Mouse (Mus musculus): Measurements from ENCODE around the gene Myo9b. TPM values are rescaled to one million over a fixed set of nuclear protein-coding genes. Genes with fewer than 3 reads are reported as not detected.
A peak's percentile ranks its signal among the peaks of the same experiment; 100 is the strongest.

Myo9b gene
- 8.6 and 12.8 TPM in 2 replicates for total RNA-seq (2014; rRNA removed)
- polyA plus RNA-seq (2012; rRNA removed): 6.6 and 7.6 TPM in 2 replicates

DNA sequence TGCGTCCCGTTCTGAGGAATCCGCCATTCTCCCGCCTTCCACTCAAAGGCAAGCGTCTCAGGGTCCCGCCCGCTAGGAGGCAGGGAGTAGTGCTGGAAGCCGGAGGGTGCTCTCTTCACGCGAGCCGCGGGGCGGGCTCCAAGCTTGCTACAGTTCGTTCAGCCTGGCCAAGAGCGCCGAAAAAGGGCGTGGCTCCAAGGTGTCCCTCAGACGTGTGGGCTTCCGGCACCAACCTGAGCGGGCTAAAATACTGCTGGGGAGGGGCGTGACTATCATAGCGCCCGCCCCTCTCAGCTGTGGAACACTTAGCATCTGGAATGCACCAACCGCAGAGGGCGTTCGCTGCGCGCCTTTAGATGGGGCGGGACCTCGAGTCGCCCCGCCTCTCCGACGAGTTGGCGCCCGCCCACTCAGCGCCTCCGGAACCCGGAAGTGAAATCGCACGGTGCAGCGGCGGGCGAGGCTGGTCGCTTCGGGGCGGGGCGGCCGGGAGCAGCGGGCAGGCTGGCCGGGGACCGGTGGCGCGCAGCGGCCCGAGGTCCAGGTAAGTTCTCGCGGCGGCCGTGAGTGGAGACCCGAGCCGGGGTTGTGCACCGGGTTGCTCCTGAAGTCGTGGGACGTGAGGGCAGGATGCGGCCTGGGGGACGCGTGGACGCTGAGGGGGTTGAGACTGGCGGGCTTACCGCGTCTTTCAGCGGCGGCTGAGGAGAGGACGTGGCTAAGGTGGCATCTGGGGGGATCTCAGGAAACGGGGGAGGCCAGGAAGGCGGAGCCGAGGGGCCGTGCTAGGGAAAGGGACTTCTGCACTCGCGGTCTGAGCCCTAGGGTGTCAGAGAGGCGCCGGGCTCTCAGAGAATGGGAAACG is at the start of gene Myo9b, which contains the start of gene Haus8:
Gene Myo9b (plus strand): TSS at position 429 of the 865 bp plus-strand sequence.
Gene Haus8 (minus strand): TSS at position 649 of the 865 bp plus-strand sequence.
- peak within 1 kb of the TSS; percentile 67 for H3K27ac ChIP-seq (replicated peaks; ENCODE audit: insufficient read depth, low read depth, low read length)
- peaks cover 32% of the 10 kb centered on the region; the same call in 1 of the 2 replicates for H3K79me2 ChIP-seq (ENCODE audit: control insufficient read depth, insufficient read depth, low read length)
- TF ChIP-seq POLR2A (IDR thresholded peaks at IDR 0.05; ENCODE audit: extremely low read depth, insufficient read depth, low read length) (peak; percentile 58; the same call in 1 of the 2 replicates), CTCF (IDR thresholded peaks at IDR 0.05; ENCODE audit: low read depth, low read length) (peak; percentile 75)
- no peaks in the 10 kb centered on the region for H3K27me3 ChIP-seq (ENCODE audit: control insufficient read depth, insufficient read depth, low read length)
- peak within 1 kb of the TSS; percentile 92 for H3K9ac ChIP-seq (ENCODE audit: low read depth, low read length)
- peak within 1 kb of the TSS; percentile 89 for H3K4me3 ChIP-seq (ENCODE audit: insufficient read depth, low read depth, low read length)
- H3K4me1 ChIP-seq (ENCODE audit: control insufficient read depth, insufficient read depth, low read length): peaks cover 5% of the 10 kb centered on the region; the same call in 1 of the 2 replicates
- no peaks in the 10 kb centered on the region for H3K36me3 ChIP-seq (ENCODE audit: control insufficient read depth, insufficient read depth, low read length)
- peak; percentile 96 for DNase-seq (ENCODE audit: extremely low read depth, low read depth, low spot score)
- under 1% methylated on average over 83 of the region's 84 CpGs for WGBS

DNA sequence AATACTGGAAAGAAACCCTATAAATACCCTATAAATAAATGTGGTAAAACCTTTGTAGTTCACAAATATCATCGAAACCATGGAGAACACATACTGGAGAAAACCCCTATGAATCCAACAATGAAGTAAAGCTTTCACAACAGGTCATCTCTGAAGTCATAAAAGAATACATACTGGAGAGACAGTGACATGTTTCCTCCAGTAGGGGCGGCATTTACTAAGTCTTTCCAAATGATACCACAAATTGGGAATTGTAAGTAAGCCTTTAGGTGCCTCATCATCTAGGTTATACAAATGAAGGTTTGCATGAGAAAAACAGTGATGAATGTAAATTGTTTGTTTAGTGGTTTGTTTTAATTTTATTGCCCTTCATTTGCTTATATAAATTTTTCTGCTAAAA is 48.0 kb upstream of the Myo9b start:
- Histone ChIP-seq H3K4me3 (ENCODE audit: insufficient read depth, low read depth, low read length) (no peak overlapping the region), H3K36me3 (ENCODE audit: control insufficient read depth, insufficient read depth, low read length) (no peaks in the 10 kb centered on the region), H3K79me2 (ENCODE audit: control insufficient read depth, insufficient read depth, low read length) (no peaks in the 10 kb centered on the region), H3K27me3 (ENCODE audit: control insufficient read depth, insufficient read depth, low read length) (no peaks in the 10 kb centered on the region), H3K9ac (ENCODE audit: low read depth, low read length) (no peak overlapping the region), H3K27ac (replicated peaks; ENCODE audit: insufficient read depth, low read depth, low read length) (no peak overlapping the region), H3K4me1 (ENCODE audit: control insufficient read depth, insufficient read depth, low read length) (no peaks in the 10 kb centered on the region)
- 0 out of 2 replicates have a peak, but pooled peaks have one; percentile 2 for TF ChIP-seq CTCF (IDR thresholded peaks at IDR 0.05; ENCODE audit: low read depth, low read length)
- no peak for TF ChIP-seq POLR2A (IDR thresholded peaks at IDR 0.05; ENCODE audit: extremely low read depth, insufficient read depth, low read length)
- 50% methylated on average over 2 of the region's 2 CpGs for WGBS
- peak; percentile 54 for DNase-seq (ENCODE audit: extremely low read depth, low read depth, low spot score)

DNA sequence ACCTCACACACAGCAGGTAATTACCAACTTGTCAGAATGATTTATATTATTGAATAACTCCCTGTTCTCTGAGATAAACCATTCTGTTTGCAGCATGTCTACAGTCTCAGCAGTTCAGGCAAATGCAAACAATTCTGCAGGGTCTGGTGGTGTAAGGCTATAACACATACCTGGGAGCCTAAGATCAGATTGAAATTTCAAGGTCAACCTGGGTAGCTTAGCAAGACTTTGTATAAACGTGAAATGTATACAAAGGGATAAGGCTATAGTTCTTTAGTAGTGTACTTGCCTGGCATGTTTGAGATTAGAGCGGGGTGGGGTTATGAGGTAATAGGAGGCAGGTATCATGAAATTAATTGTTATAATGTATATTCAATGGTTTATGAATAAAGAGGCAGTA is 29.8 kb upstream of the Myo9b start:
- H3K27me3 ChIP-seq (ENCODE audit: control insufficient read depth, insufficient read depth, low read length): no peaks in the 10 kb centered on the region
- no peak overlapping the region for H3K27ac ChIP-seq (replicated peaks; ENCODE audit: insufficient read depth, low read depth, low read length)
- H3K36me3 ChIP-seq (ENCODE audit: control insufficient read depth, insufficient read depth, low read length): no peaks in the 10 kb centered on the region
- no peak overlapping the region for H3K4me3 ChIP-seq (ENCODE audit: insufficient read depth, low read depth, low read length)
- no peak overlapping the region for H3K9ac ChIP-seq (ENCODE audit: low read depth, low read length)
- no peak for TF ChIP-seq CTCF (IDR thresholded peaks at IDR 0.05; ENCODE audit: low read depth, low read length)
- H3K79me2 ChIP-seq (ENCODE audit: control insufficient read depth, insufficient read depth, low read length): no peaks in the 10 kb centered on the region
- WGBS: 71% methylated on average over 2 of the region's 2 CpGs
- H3K4me1 ChIP-seq (ENCODE audit: control insufficient read depth, insufficient read depth, low read length): no peaks in the 10 kb centered on the region
- DNase-seq (ENCODE audit: extremely low read depth, low read depth, low spot score): no peak

DNA sequence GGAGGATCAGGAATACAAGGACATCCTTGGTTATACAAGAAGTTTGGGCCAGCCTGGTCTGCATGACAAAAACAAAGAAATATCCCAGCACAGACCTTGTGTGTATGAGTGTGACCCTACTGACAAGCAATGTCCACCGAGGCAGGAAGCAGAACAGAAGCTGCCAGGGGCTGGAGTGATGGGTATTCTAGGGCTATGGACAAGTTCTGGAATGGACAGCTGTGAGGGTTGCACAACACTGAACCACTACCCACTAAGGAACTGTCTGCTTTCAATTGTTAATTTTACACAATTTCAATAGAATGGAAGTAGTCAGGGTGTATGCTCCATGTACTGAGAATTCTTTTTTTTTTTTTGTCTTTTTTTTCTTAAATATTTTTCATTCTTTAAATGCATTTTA is 24.3 kb upstream of the Myo9b start:
- Histone ChIP-seq H3K4me3 (ENCODE audit: insufficient read depth, low read depth, low read length) (no peak overlapping the region), H3K9ac (ENCODE audit: low read depth, low read length) (no peak overlapping the region), H3K27me3 (ENCODE audit: control insufficient read depth, insufficient read depth, low read length) (no peaks in the 10 kb centered on the region), H3K27ac (replicated peaks; ENCODE audit: insufficient read depth, low read depth, low read length) (no peak overlapping the region), H3K36me3 (ENCODE audit: control insufficient read depth, insufficient read depth, low read length) (no peaks in the 10 kb centered on the region), H3K4me1 (ENCODE audit: control insufficient read depth, insufficient read depth, low read length) (no peaks in the 10 kb centered on the region), H3K79me2 (ENCODE audit: control insufficient read depth, insufficient read depth, low read length) (no peaks in the 10 kb centered on the region)
- DNase-seq (ENCODE audit: extremely low read depth, low read depth, low spot score): no peak
- WGBS: 87% methylated on average over 1 of the region's 1 CpGs
- TF ChIP-seq CTCF (IDR thresholded peaks at IDR 0.05; ENCODE audit: low read depth, low read length) (no peak), POLR2A (IDR thresholded peaks at IDR 0.05; ENCODE audit: extremely low read depth, insufficient read depth, low read length) (no peak)

DNA sequence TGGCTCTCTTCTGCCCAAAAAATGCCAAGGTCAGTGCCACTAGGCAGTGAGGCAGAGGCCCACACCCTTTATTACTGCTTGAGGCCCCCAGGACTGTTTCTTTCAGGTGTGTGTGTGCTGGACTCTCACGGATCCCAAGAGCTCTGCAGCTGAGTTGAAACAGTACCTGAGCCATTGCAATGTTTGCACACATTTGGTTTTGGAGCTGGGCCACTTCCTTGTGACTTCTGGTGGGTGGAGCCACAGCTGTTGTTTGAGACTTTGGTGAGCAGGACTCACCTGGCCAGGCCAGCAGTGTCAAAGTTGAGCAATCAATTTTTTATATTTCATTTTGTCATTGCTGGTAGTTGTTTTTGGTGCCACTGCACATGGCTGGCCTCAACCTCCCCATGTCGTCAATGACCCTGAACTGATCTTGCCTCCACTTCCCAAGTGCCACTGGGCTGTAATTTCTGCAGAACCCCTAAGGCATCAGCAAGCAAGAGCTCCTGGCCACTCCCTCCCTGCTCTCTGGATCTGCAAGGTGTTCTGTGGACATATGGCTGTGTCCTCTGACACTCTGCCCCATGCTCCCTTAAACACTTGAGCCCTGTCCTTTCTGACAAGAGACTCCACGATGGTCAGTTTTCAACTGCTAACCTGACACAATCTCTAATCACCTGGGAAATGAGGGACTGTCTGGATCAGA is 15.8 kb upstream of the Myo9b start:
- no peaks in the 10 kb centered on the region for H3K27me3 ChIP-seq (ENCODE audit: control insufficient read depth, insufficient read depth, low read length)
- no peaks in the 10 kb centered on the region for H3K36me3 ChIP-seq (ENCODE audit: control insufficient read depth, insufficient read depth, low read length)
- H3K4me1 ChIP-seq (ENCODE audit: control insufficient read depth, insufficient read depth, low read length): no peaks in the 10 kb centered on the region
- peak; percentile 75 for DNase-seq (ENCODE audit: extremely low read depth, low read depth, low spot score)
- no peak overlapping the region for H3K4me3 ChIP-seq (ENCODE audit: insufficient read depth, low read depth, low read length)
- 45% methylated on average over 3 of the region's 3 CpGs for WGBS
- no peak overlapping the region for H3K9ac ChIP-seq (ENCODE audit: low read depth, low read length)
- H3K27ac ChIP-seq (replicated peaks; ENCODE audit: insufficient read depth, low read depth, low read length): no peak overlapping the region
- no peak for TF ChIP-seq CTCF (IDR thresholded peaks at IDR 0.05; ENCODE audit: low read depth, low read length)
- no peak for TF ChIP-seq POLR2A (IDR thresholded peaks at IDR 0.05; ENCODE audit: extremely low read depth, insufficient read depth, low read length)
- no peaks in the 10 kb centered on the region for H3K79me2 ChIP-seq (ENCODE audit: control insufficient read depth, insufficient read depth, low read length)
